Mouse (Mus musculus): ENCODE data around the gene Sult2b1. TPM values are rescaled to one million over a fixed set of nuclear protein-coding genes. Genes with fewer than 3 reads are reported as not detected.

The Sult2b1 gene
- polyA plus RNA-seq, 1 experiment from 2014 or later, result 5.9 TPM

GRCm38 (mm10) chr7:45727625-45728024, 56.8 kb downstream of the Sult2b1 start:
- no peaks in the 10 kb centered on the region for H3K4me1 ChIP-seq (ENCODE audit: insufficient read depth)
- no peaks in the 10 kb centered on the region for H3K27me3 ChIP-seq (ENCODE audit: insufficient read depth, low read length)
- no peaks in the 10 kb centered on the region for H3K9me3 ChIP-seq (ENCODE audit: low read depth, low read length)
- TF ChIP-seq CTCF (IDR thresholded peaks at IDR 0.05; ENCODE audit: low read depth), result no peak
- no peak for ATAC-seq (ENCODE audit: insufficient read depth)
- H3K27ac ChIP-seq (ENCODE audit: low read depth), result no peak overlapping the region
- no peak overlapping the region for H3K4me2 ChIP-seq
- 56% methylated on average over 3 of the region's 3 CpGs for WGBS
- H3K4me3 ChIP-seq (ENCODE audit: low read depth, low read length), result no peak overlapping the region
- no peak overlapping the region for H3K9ac ChIP-seq
- no peak for DNase-seq
- H3K36me3 ChIP-seq (ENCODE audit: insufficient read depth), result peaks cover 57% of the 10 kb centered on the region

GRCm38 (mm10) chr7:45726419-45726818, 58.0 kb downstream of the Sult2b1 start:
- Histone ChIP-seq H3K4me3 (ENCODE audit: low read depth, low read length) (no peak overlapping the region), H3K9ac (no peak overlapping the region), H3K27ac (ENCODE audit: low read depth) (no peak overlapping the region), H3K27me3 (ENCODE audit: insufficient read depth, low read length) (no peaks in the 10 kb centered on the region), H3K4me1 (ENCODE audit: insufficient read depth) (no peaks in the 10 kb centered on the region), H3K36me3 (ENCODE audit: insufficient read depth) (peaks cover 69% of the 10 kb centered on the region), H3K4me2 (no peak overlapping the region), H3K9me3 (ENCODE audit: low read depth, low read length) (no peaks in the 10 kb centered on the region)
- 84% methylated on average over 10 of the region's 10 CpGs for WGBS
- no peak for TF ChIP-seq CTCF (IDR thresholded peaks at IDR 0.05; ENCODE audit: low read depth)
- no peak for DNase-seq
- no peak for ATAC-seq (ENCODE audit: insufficient read depth)

GRCm38 (mm10) chr7:45725713-45726112, 58.8 kb downstream of the Sult2b1 start, which contains the start of gene Spaca4:
Gene Spaca4 (minus strand): TSS chr7:45725813.
- H3K4me3 ChIP-seq (ENCODE audit: low read depth, low read length), result no peak within 1 kb of the TSS
- H3K4me2 ChIP-seq, result no peak within 1 kb of the TSS
- H3K9me3 ChIP-seq (ENCODE audit: low read depth, low read length), result no peaks in the 10 kb centered on the region
- ATAC-seq (ENCODE audit: insufficient read depth) (no peak), DNase-seq (no peak)
- H3K9ac ChIP-seq, result no peak within 1 kb of the TSS
- no peaks in the 10 kb centered on the region for H3K4me1 ChIP-seq (ENCODE audit: insufficient read depth)
- no peaks in the 10 kb centered on the region for H3K27me3 ChIP-seq (ENCODE audit: insufficient read depth, low read length)
- 87% methylated on average over 11 of the region's 11 CpGs for WGBS
- H3K36me3 ChIP-seq (ENCODE audit: insufficient read depth), result peaks cover 76% of the 10 kb centered on the region
- no peak for TF ChIP-seq CTCF (IDR thresholded peaks at IDR 0.05; ENCODE audit: low read depth)
- no peak within 1 kb of the TSS for H3K27ac ChIP-seq (ENCODE audit: low read depth)

- no peak for TF ChIP-seq CTCF (IDR thresholded peaks at IDR 0.05; ENCODE audit: low read depth)
Measured at GRCm38 (mm10) chr7:45725151-45725550, 59.3 kb downstream of the Sult2b1 start.

GRCm38 (mm10) chr7:45723781-45724180, 60.7 kb downstream of the Sult2b1 start:
- Histone ChIP-seq H3K4me3 (ENCODE audit: low read depth, low read length) (no peak overlapping the region), H3K9ac (no peak overlapping the region), H3K36me3 (ENCODE audit: insufficient read depth) (peaks cover 93% of the 10 kb centered on the region), H3K9me3 (ENCODE audit: low read depth, low read length) (no peaks in the 10 kb centered on the region), H3K27me3 (ENCODE audit: insufficient read depth, low read length) (no peaks in the 10 kb centered on the region), H3K4me1 (ENCODE audit: insufficient read depth) (0 out of 2 replicates have a peak, but pooled peaks cover 5% of the 10 kb centered on the region), H3K4me2 (no peak overlapping the region), H3K27ac (ENCODE audit: low read depth) (no peak overlapping the region)
- 91% methylated on average over 14 of the region's 14 CpGs for WGBS
- no peak for TF ChIP-seq CTCF (IDR thresholded peaks at IDR 0.05; ENCODE audit: low read depth)
- no peak for DNase-seq
- no peak for ATAC-seq (ENCODE audit: insufficient read depth)

More at GRCm38 (mm10) chr7:45725151-45725550, 59.3 kb downstream of the Sult2b1 start:
- H3K27me3 ChIP-seq (ENCODE audit: insufficient read depth, low read length), result no peaks in the 10 kb centered on the region
- no peak overlapping the region for H3K4me2 ChIP-seq
- no peak overlapping the region for H3K9ac ChIP-seq
- H3K36me3 ChIP-seq (ENCODE audit: insufficient read depth), result peaks cover 82% of the 10 kb centered on the region
- ATAC-seq (ENCODE audit: insufficient read depth), result no peak
- H3K4me3 ChIP-seq (ENCODE audit: low read depth, low read length), result no peak overlapping the region
- DNase-seq, result no peak
- WGBS, result 88% methylated on average over 9 of the region's 9 CpGs
- H3K27ac ChIP-seq (ENCODE audit: low read depth), result no peak overlapping the region
- no peaks in the 10 kb centered on the region for H3K4me1 ChIP-seq (ENCODE audit: insufficient read depth)
- no peaks in the 10 kb centered on the region for H3K9me3 ChIP-seq (ENCODE audit: low read depth, low read length)

- Histone ChIP-seq H3K27ac (ENCODE audit: low read depth) (no peak overlapping the region), H3K4me3 (ENCODE audit: low read depth, low read length) (no peak overlapping the region), H3K27me3 (ENCODE audit: insufficient read depth, low read length) (no peaks in the 10 kb centered on the region), H3K4me1 (ENCODE audit: insufficient read depth) (0 out of 2 replicates have a peak, but pooled peaks cover 5% of the 10 kb centered on the region), H3K4me2 (no peak overlapping the region), H3K9ac (no peak overlapping the region), H3K36me3 (ENCODE audit: insufficient read depth) (peaks cover 90% of the 10 kb centered on the region), H3K9me3 (ENCODE audit: low read depth, low read length) (no peaks in the 10 kb centered on the region)
- ATAC-seq (ENCODE audit: insufficient read depth), result no peak
- DNase-seq, result no peak
- no peak for TF ChIP-seq CTCF (IDR thresholded peaks at IDR 0.05; ENCODE audit: low read depth)
- WGBS, result 85% methylated on average over 4 of the region's 4 CpGs
Measured at GRCm38 (mm10) chr7:45723301-45723700, 61.2 kb downstream of the Sult2b1 start.

GRCm38 (mm10) chr7:45722348-45722713, 62.1 kb downstream of the Sult2b1 start:
- no peak for TF ChIP-seq CTCF (IDR thresholded peaks at IDR 0.05; ENCODE audit: low read depth)
- Histone ChIP-seq H3K4me3 (ENCODE audit: low read depth, low read length) (no peak overlapping the region), H3K36me3 (ENCODE audit: insufficient read depth) (peaks cover 86% of the 10 kb centered on the region), H3K4me2 (no peak overlapping the region), H3K9me3 (ENCODE audit: low read depth, low read length) (no peaks in the 10 kb centered on the region), H3K27ac (ENCODE audit: low read depth) (no peak overlapping the region), H3K9ac (no peak overlapping the region), H3K27me3 (ENCODE audit: insufficient read depth, low read length) (no peaks in the 10 kb centered on the region), H3K4me1 (ENCODE audit: insufficient read depth) (0 out of 2 replicates have a peak, but pooled peaks cover 5% of the 10 kb centered on the region)
- 67% methylated on average over 13 of the region's 13 CpGs for WGBS
- DNase-seq (no peak), ATAC-seq (ENCODE audit: insufficient read depth) (no peak)
